Mouse (Mus musculus): Measurements from ENCODE around the gene Clcn3. TPM values are rescaled to one million over a fixed set of nuclear protein-coding genes. Genes with fewer than 3 reads are reported as not detected.

Gene Clcn3
- total and polyA plus RNA-seq, 3 experiments: 21.9 to 37.3 (median 29.2) TPM

DNA sequence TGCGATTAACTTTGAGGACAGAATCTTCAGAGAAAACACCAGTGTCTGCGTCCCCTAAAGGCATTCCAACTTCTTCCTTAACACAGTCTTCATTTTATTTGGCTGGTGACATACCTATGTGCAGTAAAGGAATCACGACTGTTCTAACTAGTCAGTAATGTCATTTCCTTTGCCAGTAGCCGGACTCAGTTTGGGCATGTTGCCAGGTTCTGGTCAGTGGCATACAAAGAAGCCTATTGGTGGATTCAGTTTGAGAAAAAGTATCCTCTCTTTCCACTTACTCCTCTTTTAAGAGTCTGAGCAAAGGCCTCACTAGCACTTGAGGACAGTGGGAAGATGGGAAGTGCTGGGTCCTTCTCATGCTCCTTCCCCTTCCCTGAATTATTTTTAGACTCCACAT, 11.3 kb downstream of the Clcn3 start:
- in situ Hi-C loops (cut with MboI; ENCODE audit: low pct_ligation_motif_present, low pct_unique_long_range_greater_than_20kb, low sequenced_read_pairs): no loop called here
- H3K36me3 ChIP-seq (replicated peaks in 1 of 2; ENCODE audit: control insufficient read depth in 1 of 2, insufficient read depth in 1 of 2, low read length in 1 of 2): peaks cover 0 to 12% of the 10 kb centered on the region in 2 experiments
- H3K4me1 ChIP-seq (ENCODE audit: control insufficient read depth in 1 of 2, insufficient read depth in 2 of 2): peaks cover 0 to 38% of the 10 kb centered on the region in 2 experiments; a peak in 3 of 4 replicates
- DNase-seq (ENCODE audit: extremely low read depth): no peak
- H3K9me3 ChIP-seq (replicated peaks; ENCODE audit: low read length): no peaks in the 10 kb centered on the region
- H3K27me3 ChIP-seq (replicated peaks): no peaks in the 10 kb centered on the region
- no peak overlapping the region for H3K4me3 ChIP-seq (replicated peaks in 1 of 3; ENCODE audit: low read depth in 2 of 3, low read length in 2 of 3, poor library complexity in 1 of 3)
- TF ChIP-seq MAZ (IDR thresholded peaks at IDR 0.05; ENCODE audit: low read depth, low read length): no peak
- no peak for TF ChIP-seq MXI1 (IDR thresholded peaks at IDR 0.05; ENCODE audit: low read depth, low read length)
- TF ChIP-seq JUND (conservative IDR thresholded peaks at IDR 0.05; ENCODE audit: low read depth, low read length): no peak
- TF ChIP-seq ZMIZ1 (IDR thresholded peaks at IDR 0.05; ENCODE audit: low read depth, low read length): no peak
- no peak for TF ChIP-seq ELF1 (IDR thresholded peaks at IDR 0.05; ENCODE audit: low read depth, low read length)
- no peak for TF ChIP-seq SMC3 (IDR thresholded peaks at IDR 0.05; ENCODE audit: low read depth, low read length)
- TF ChIP-seq EP300 (IDR thresholded peaks at IDR 0.05; ENCODE audit: low read length): no peak
- TF ChIP-seq POLR2A (IDR thresholded peaks at IDR 0.05; ENCODE audit: low read depth, low read length): no peak
- TF ChIP-seq SIN3A (IDR thresholded peaks at IDR 0.05; ENCODE audit: low read length): no peak
- no peak for TF ChIP-seq IRF4 (IDR thresholded peaks at IDR 0.05; ENCODE audit: low read depth, low read length)
- TF ChIP-seq ZKSCAN1 (IDR thresholded peaks at IDR 0.05; ENCODE audit: borderline replicate concordance, low read depth, low read length): no peak
- no peak for TF ChIP-seq TCF12 (IDR thresholded peaks at IDR 0.05; ENCODE audit: low read depth, low read length)
- TF ChIP-seq POLR2AphosphoS2 (IDR thresholded peaks at IDR 0.05; ENCODE audit: low read depth, low read length): no peak
- TF ChIP-seq CHD1 (IDR thresholded peaks at IDR 0.05; ENCODE audit: low read depth, low read length): no peak
- TF ChIP-seq MAFK (IDR thresholded peaks at IDR 0.05; ENCODE audit: insufficient replicate concordance, low read length): no peak
- TF ChIP-seq MAX (IDR thresholded peaks at IDR 0.05; ENCODE audit: low read length): no peak
- TF ChIP-seq E2F4 (IDR thresholded peaks at IDR 0.05; ENCODE audit: insufficient replicate concordance, low read depth, low read length): no peak
- no peak for TF ChIP-seq NELFE (IDR thresholded peaks at IDR 0.05; ENCODE audit: low read depth, low read length)
- no peak overlapping the region for H3K9ac ChIP-seq (ENCODE audit: insufficient read depth, low read depth)
- no peak overlapping the region for H3K4me2 ChIP-seq (ENCODE audit: insufficient read depth, low read depth, poor library complexity, severe bottlenecking)
- no peak overlapping the region for H3K27ac ChIP-seq (ENCODE audit: insufficient read depth, low read depth)
- dilution Hi-C loops (cut with MboI; ENCODE audit: extremely low pct_ligation_motif_present, extremely low pct_unique_long_range_greater_than_20kb, low sequenced_read_pairs): no loop called here
- H3K79me2 ChIP-seq (replicated peaks; ENCODE audit: control insufficient read depth, extremely low read depth, insufficient read depth, poor library complexity, severe bottlenecking): peaks cover 41% of the 10 kb centered on the region

DNA sequence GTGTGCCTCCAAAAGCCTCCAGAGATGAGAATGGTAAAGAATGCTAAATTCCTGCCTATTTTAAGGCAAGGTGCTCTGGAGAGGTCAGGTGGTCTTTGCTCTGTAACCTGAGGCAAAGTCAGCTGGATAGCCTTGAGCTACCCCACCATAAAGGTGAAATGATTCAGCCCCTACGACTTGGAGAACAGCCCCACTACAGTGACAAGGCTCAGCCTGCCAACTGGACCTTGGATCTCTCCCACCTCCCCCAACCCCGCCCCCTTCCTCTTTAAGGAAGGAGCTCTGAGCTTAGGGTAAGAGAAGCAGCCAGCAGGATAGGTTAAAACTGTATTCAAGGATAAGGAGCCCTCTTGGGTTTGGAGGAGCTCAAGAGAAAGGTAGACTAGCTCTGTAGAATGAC, 14.0 kb downstream of the Clcn3 start:
- in situ Hi-C loops (cut with MboI; ENCODE audit: low pct_ligation_motif_present, low pct_unique_long_range_greater_than_20kb, low sequenced_read_pairs): no loop called here
- Histone ChIP-seq H3K27me3 (replicated peaks) (no peaks in the 10 kb centered on the region), H3K4me2 (ENCODE audit: insufficient read depth, low read depth, poor library complexity, severe bottlenecking) (no peak overlapping the region), H3K4me3 (replicated peaks in 1 of 3; ENCODE audit: low read depth in 2 of 3, low read length in 2 of 3, poor library complexity in 1 of 3) (no peak overlapping the region), H3K79me2 (replicated peaks; ENCODE audit: control insufficient read depth, extremely low read depth, insufficient read depth, poor library complexity, severe bottlenecking) (peaks cover 40% of the 10 kb centered on the region), H3K9me3 (replicated peaks; ENCODE audit: low read length) (no peaks in the 10 kb centered on the region), H3K4me1 (ENCODE audit: control insufficient read depth in 1 of 2, insufficient read depth in 2 of 2) (peaks cover 0 to 41% of the 10 kb centered on the region in 2 experiments; a peak in 3 of 4 replicates), H3K36me3 (replicated peaks in 1 of 2; ENCODE audit: control insufficient read depth in 1 of 2, insufficient read depth in 1 of 2, low read length in 1 of 2) (peaks cover 0 to 9% of the 10 kb centered on the region in 2 experiments), H3K9ac (ENCODE audit: insufficient read depth, low read depth) (no peak overlapping the region), H3K27ac (ENCODE audit: insufficient read depth, low read depth) (no peak overlapping the region)
- TF ChIP-seq CHD1 (IDR thresholded peaks at IDR 0.05; ENCODE audit: low read depth, low read length) (no peak), CTCF (conservative IDR thresholded peaks at IDR 0.05 in 1 of 2, IDR thresholded peaks at IDR 0.05 in 1 of 2; ENCODE audit: low read depth in 2 of 2, low read length in 2 of 2) (no peak), RCOR1 (conservative IDR thresholded peaks at IDR 0.05; ENCODE audit: low read depth, low read length) (no peak), RAD21 (IDR thresholded peaks at IDR 0.05; ENCODE audit: low read depth, low read length) (no peak), POLR2AphosphoS2 (IDR thresholded peaks at IDR 0.05; ENCODE audit: low read depth, low read length) (no peak)
- dilution Hi-C loops (cut with MboI; ENCODE audit: extremely low pct_ligation_motif_present, extremely low pct_unique_long_range_greater_than_20kb, low sequenced_read_pairs): no loop called here
- no peak for DNase-seq (ENCODE audit: extremely low read depth)

All from CH12.LX (cell line).